In genomic region chr9:30299844-30300243, GRCm38 (mm10) we compare ENCODE assay signal across 8 mouse cellular contexts.
DNase-seq lines count a peak whose midpoint lies in the region; ATAC-seq and TF ChIP-seq lines count a peak whose summit lies in the region.

No protein-coding gene starts in this region.

- no peak for TF ChIP-seq EP300 in heart, postnatal 0 days (IDR thresholded peaks at IDR 0.05; ENCODE audit: low read depth)

- no peaks in the 10 kb centered on the region for H3K36me3 ChIP-seq in heart, postnatal 0 days (replicated peaks; ENCODE audit: control insufficient read depth, insufficient read depth, low read length)
- no peaks in the 10 kb centered on the region for H3K36me3 ChIP-seq in heart, embryonic 11.5 days (ENCODE audit: control insufficient read depth, insufficient read depth, low read length)
- no peaks in the 10 kb centered on the region for H3K36me3 ChIP-seq in E14TG2a.4 (ENCODE audit: insufficient read depth, low read length)
- H3K36me3 ChIP-seq in limb, embryonic 10.5 days, result no peaks in the 10 kb centered on the region

- WGBS in heart, postnatal 0 days, result 16% methylated on average over 4 of the region's 4 CpGs
- WGBS in heart, embryonic 11.5 days (ENCODE audit: insufficient replicate concordance), result 18% methylated on average over 4 of the region's 4 CpGs
- WGBS in limb, embryonic 10.5 days, result 12% methylated on average over 4 of the region's 4 CpGs

- no peaks in the 10 kb centered on the region for H3K27me3 ChIP-seq in heart, postnatal 0 days (ENCODE audit: control insufficient read depth, insufficient read depth, low read length)
- no peaks in the 10 kb centered on the region for H3K27me3 ChIP-seq in heart, embryonic 11.5 days (ENCODE audit: control insufficient read depth, insufficient read depth, low read length)
- no peaks in the 10 kb centered on the region; the same call in 1 of the 2 replicates for H3K27me3 ChIP-seq in E14TG2a.4 (ENCODE audit: insufficient read depth, low read length)
- H3K27me3 ChIP-seq in limb, embryonic 10.5 days (ENCODE audit: low read depth, poor library complexity, severe bottlenecking), result no peaks in the 10 kb centered on the region

- no peak overlapping the region for H3K4me2 ChIP-seq in heart, postnatal 0 days (ENCODE audit: low read depth, low read length)
- H3K4me2 ChIP-seq in heart, embryonic 11.5 days, result no peak overlapping the region

- H3K4me1 ChIP-seq in heart, postnatal 0 days (ENCODE audit: control insufficient read depth, insufficient read depth), result no peaks in the 10 kb centered on the region
- H3K4me1 ChIP-seq in heart, embryonic 11.5 days (ENCODE audit: control insufficient read depth, insufficient read depth, low read length), result no peaks in the 10 kb centered on the region
- peaks cover 7% of the 10 kb centered on the region for H3K4me1 ChIP-seq in E14TG2a.4 (replicated peaks; ENCODE audit: low read depth, low read length)
- no peaks in the 10 kb centered on the region for H3K4me1 ChIP-seq in limb, embryonic 10.5 days

- DNase-seq in heart, postnatal 0 days (ENCODE audit: low spot score), result no peak
- peak; percentile 49 for DNase-seq in cerebellum, adult 11-12 months
- peak; percentile 63 to 69 for DNase-seq in frontal cortex, postnatal 36 days (ENCODE audit: low spot score in 2 of 2)
- DNase-seq in limb, embryonic 10.5 days (ENCODE audit: low spot score), result peak; percentile 77
- DNase-seq in retina, postnatal 1 day, result peak; percentile 70
- DNase-seq in T-cell, adult 2 months (ENCODE audit: low spot score), result no peak

- H3K9me3 ChIP-seq in heart, postnatal 0 days (replicated peaks; ENCODE audit: control insufficient read depth, low read length), result no peaks in the 10 kb centered on the region
- H3K9me3 ChIP-seq in heart, embryonic 11.5 days (replicated peaks; ENCODE audit: control insufficient read depth, low read length), result no peaks in the 10 kb centered on the region
- H3K9me3 ChIP-seq in E14TG2a.4 (ENCODE audit: low read length), result no peaks in the 10 kb centered on the region
- no peaks in the 10 kb centered on the region for H3K9me3 ChIP-seq in limb, embryonic 10.5 days (replicated peaks)

- ATAC-seq in heart, postnatal 0 days (ENCODE audit: insufficient read depth, low read depth), result no peak
- ATAC-seq in heart, embryonic 11.5 days (replicated peaks; ENCODE audit: insufficient number of reproducible peaks, low FRiP score, low TSS enrichment), result no peak

- H3K4me3 ChIP-seq in heart, postnatal 0 days (ENCODE audit: low read depth, low read length), result no peak overlapping the region
- H3K4me3 ChIP-seq in heart, embryonic 11.5 days (ENCODE audit: low read depth, low read length), result no peak overlapping the region
- H3K4me3 ChIP-seq in E14TG2a.4 (replicated peaks; ENCODE audit: low read length), result no peak overlapping the region
- H3K4me3 ChIP-seq in limb, embryonic 10.5 days, result no peak overlapping the region

- no peak overlapping the region for H3K9ac ChIP-seq in heart, postnatal 0 days (replicated peaks; ENCODE audit: low read depth, low read length)
- H3K9ac ChIP-seq in heart, embryonic 11.5 days (ENCODE audit: low read depth, low read length), result no peak overlapping the region

- TF ChIP-seq CTCF in heart, postnatal 0 days (IDR thresholded peaks at IDR 0.05; ENCODE audit: low read depth), result peak; percentile 55
- TF ChIP-seq CTCF in E14TG2a.4 (conservative IDR thresholded peaks at IDR 0.05; ENCODE audit: low read length), result peak; percentile 67

- H3K27ac ChIP-seq in heart, postnatal 0 days (ENCODE audit: low read depth), result no peak overlapping the region
- H3K27ac ChIP-seq in heart, embryonic 11.5 days (ENCODE audit: low read depth, low read length), result no peak overlapping the region
- no peak overlapping the region for H3K27ac ChIP-seq in limb, embryonic 10.5 days

Comparison
In these comparisons a context has a peak if more than half of its experiments do, and no peak if none do; other contexts are left out.
1. DNase-seq: peak in cerebellum, adult 11-12 months (single experiment), frontal cortex, postnatal 36 days (2 of 2), limb, embryonic 10.5 days (single experiment) and retina, postnatal 1 day (single experiment); none in heart, postnatal 0 days (single experiment) and T-cell, adult 2 months (single experiment).